Mouse (Mus musculus) gastrocnemius, postnatal 14 days (tissue): ENCODE results near the gene Rai1. TPM values are rescaled to one million over a fixed set of nuclear protein-coding genes. Genes with fewer than 3 reads are reported as not detected.

Experiments used
- DNase-seq: peaks from one replicate; pipeline ENCODE4 v3.0.0; 2021; ENCODE audit warnings: mixed read lengths
- intact Hi-C: fragments of 180-260 bp; cut with DNase I; formaldehyde crosslinking; loops from one replicate; pipeline ENCODE4 v1.15.1; 2025; ENCODE audit warnings: low total_unique reads
- long read RNA-seq, 2 experiments: library from polyadenylated mRNA; stranded (forward); transcript quantifications; one replicate each; pipeline ENCODE4 v2.0.0; 2021
- total RNA-seq, 2 experiments: library from RNA; stranded (reverse); gene quantifications; 2 replicates each; pipeline ENCODE4 v1.2.3; 2021

The Rai1 gene
- total RNA-seq = 10 to 100 TPM; 15.9 to 18.3 TPM
- long read RNA-seq, experiment 1, full-length matches to known transcripts = 4 of 17 reads
- long read RNA-seq, experiment 1, partial matches to known transcripts = 9 of 17 reads
- long read RNA-seq, experiment 1, other reads (novel, unspliced or antisense) = 4 of 17 reads
- long read RNA-seq, experiment 2, full-length matches to known transcripts = 3 of 10 reads
- long read RNA-seq, experiment 2, partial matches to known transcripts = 4 of 10 reads
- long read RNA-seq, experiment 2, other reads (novel, unspliced or antisense) = 3 of 10 reads

GRCm38 (mm10) chr11:60104810-60105592 is at the start of gene Rai1:
Gene Rai1 (plus strand): TSS chr11:60105013.
- DNase-seq = peak; percentile 92
- intact Hi-C loops = loop anchor here (5.0 to 10.0 kb wide), 3 partner anchors 82 to 310 kb away; partner anchors contain the start of genes Atpaf2 and Gid4

- DNase-seq = no peak
- intact Hi-C loops = no loop called here
Observed at GRCm38 (mm10) chr11:60056520-60056919, 48.3 kb upstream of the Rai1 start.

- intact Hi-C loops = no loop called here
- no peak for DNase-seq
Observed at GRCm38 (mm10) chr11:60057987-60058386, 46.8 kb upstream of the Rai1 start.

GRCm38 (mm10) chr11:60058441-60058840 is 46.4 kb upstream of the Rai1 start:
- DNase-seq = peak; percentile 18
- intact Hi-C loops = no loop called here

GRCm38 (mm10) chr11:60060026-60060425 is 44.8 kb upstream of the Rai1 start:
- intact Hi-C loops = no loop called here
- DNase-seq = no peak

GRCm38 (mm10) chr11:60061504-60062006 is 43.3 kb upstream of the Rai1 start:
- DNase-seq = no peak

GRCm38 (mm10) chr11:60065267-60065666 is 39.5 kb upstream of the Rai1 start:
- intact Hi-C loops = no loop called here
- DNase-seq = no peak

More at GRCm38 (mm10) chr11:60061504-60062006, 43.3 kb upstream of the Rai1 start:
- intact Hi-C loops = no loop called here

GRCm38 (mm10) chr11:60067646-60068045 is 37.2 kb upstream of the Rai1 start:
- DNase-seq = no peak
- intact Hi-C loops = no loop called here

- no peak for DNase-seq
- intact Hi-C loops = no loop called here
Observed at GRCm38 (mm10) chr11:60068631-60069030, 36.2 kb upstream of the Rai1 start.

GRCm38 (mm10) chr11:60070599-60070998 is 34.2 kb upstream of the Rai1 start:
- intact Hi-C loops = no loop called here
- peak; percentile 45 for DNase-seq

- intact Hi-C loops = no loop called here
- no peak for DNase-seq
Observed at GRCm38 (mm10) chr11:60071221-60071620, 33.6 kb upstream of the Rai1 start.

GRCm38 (mm10) chr11:60073121-60073520 is 31.7 kb upstream of the Rai1 start:
- intact Hi-C loops = no loop called here
- DNase-seq = no peak

GRCm38 (mm10) chr11:60073936-60074502 is 30.8 kb upstream of the Rai1 start:
- intact Hi-C loops = no loop called here
- DNase-seq = peak; percentile 65

- no peak for DNase-seq
- intact Hi-C loops = loop anchor here (5.0 kb wide), 3 partner anchors 49 to 194 kb away; no protein-coding TSS in a partner anchor
Observed at GRCm38 (mm10) chr11:60076183-60076582, 28.6 kb upstream of the Rai1 start.

GRCm38 (mm10) chr11:60076790-60077189 is 28.0 kb upstream of the Rai1 start:
- intact Hi-C loops = loop anchor here (5.0 kb wide), 3 partner anchors 49 to 194 kb away; no protein-coding TSS in a partner anchor
- peak; percentile 61 for DNase-seq

GRCm38 (mm10) chr11:60084589-60084988 is 20.2 kb upstream of the Rai1 start:
- intact Hi-C loops = no loop called here
- no peak for DNase-seq

- intact Hi-C loops = no loop called here
- peak; percentile 60 for DNase-seq
Observed at GRCm38 (mm10) chr11:60086676-60087075, 18.1 kb upstream of the Rai1 start.

- DNase-seq = no peak
- intact Hi-C loops = no loop called here
Observed at GRCm38 (mm10) chr11:60088947-60089346, 15.9 kb upstream of the Rai1 start.

- intact Hi-C loops = no loop called here
- no peak for DNase-seq
Observed at GRCm38 (mm10) chr11:60090696-60091421, 14.0 kb upstream of the Rai1 start.

- intact Hi-C loops = no loop called here
- DNase-seq = no peak
Observed at GRCm38 (mm10) chr11:60091422-60091761, 13.4 kb upstream of the Rai1 start.
